Mouse (Mus musculus) gastrocnemius, postnatal 36 days (tissue): ENCODE data around the gene Gm49405. TPM values are rescaled to one million over a fixed set of nuclear protein-coding genes. Genes with fewer than 3 reads are reported as not detected.
A peak's percentile ranks its signal among the peaks of the same experiment; 100 is the strongest.

Experiments
- DNase-seq, 2 experiments: peaks; one replicate each; pipeline ENCODE4 v3.0.0; 2022
- intact Hi-C: fragments of 180-260 bp; cut with DNase I; formaldehyde crosslinking; loops from one replicate; pipeline ENCODE4 v1.15.1; 2025
- total RNA-seq, 2 experiments: library from RNA; stranded (reverse); gene quantifications; 2 replicates each; pipeline ENCODE4 v1.2.3; 2021

Gm49405 gene
- total RNA-seq, 2 experiments from 2014 or later, result 0.13 to 0.20 TPM

- no peak for DNase-seq
- intact Hi-C loops, result no loop called here
Observed at GRCm38 (mm10) chr19:3985261-3985681, 15.2 kb upstream of the Gm49405 start.

GRCm38 (mm10) chr19:3986334-3986733, 14.1 kb upstream of the Gm49405 start, which contains the start of gene Acy3:
TSS of gene Acy3 (plus strand) at chr19:3986570.
- DNase-seq, result peak; percentile 73 to 83
- intact Hi-C loops, result no loop called here

- intact Hi-C loops, result no loop called here
- no peak for DNase-seq
Observed at GRCm38 (mm10) chr19:3988066-3988465, 12.4 kb upstream of the Gm49405 start.

- DNase-seq, result no peak
- intact Hi-C loops, result no loop called here
Observed at GRCm38 (mm10) chr19:3988750-3989149, 11.7 kb upstream of the Gm49405 start.

GRCm38 (mm10) chr19:3990804-3991203, 9.6 kb upstream of the Gm49405 start:
- intact Hi-C loops, result no loop called here
- DNase-seq, result no peak

- DNase-seq, result no peak
- intact Hi-C loops, result no loop called here
Observed at GRCm38 (mm10) chr19:3991562-3991961, 8.9 kb upstream of the Gm49405 start.

- intact Hi-C loops, result no loop called here
- no peak for DNase-seq
Observed at GRCm38 (mm10) chr19:3991966-3992365, 8.5 kb upstream of the Gm49405 start.

- no peak for DNase-seq
- intact Hi-C loops, result no loop called here
Observed at GRCm38 (mm10) chr19:3992416-3992815, 8.0 kb upstream of the Gm49405 start, which contains the start of gene Tbx10. TSS of gene Tbx10 (plus strand) at chr19:3992752.

- no peak for DNase-seq
- intact Hi-C loops, result no loop called here
Observed at GRCm38 (mm10) chr19:3994932-3995331, 5.5 kb upstream of the Gm49405 start.

GRCm38 (mm10) chr19:3995505-3995904, 4.9 kb upstream of the Gm49405 start:
- DNase-seq, result no peak
- intact Hi-C loops, result no loop called here

- intact Hi-C loops, result no loop called here
- DNase-seq, result no peak
Observed at GRCm38 (mm10) chr19:3996106-3996505, 4.3 kb upstream of the Gm49405 start.

- intact Hi-C loops, result no loop called here
- no peak for DNase-seq
Observed at GRCm38 (mm10) chr19:3996747-3997146, 3.7 kb upstream of the Gm49405 start.

GRCm38 (mm10) chr19:3997231-3997630, 3.2 kb upstream of the Gm49405 start:
- intact Hi-C loops, result no loop called here
- DNase-seq, result no peak

- DNase-seq, result no peak
- intact Hi-C loops, result no loop called here
Observed at GRCm38 (mm10) chr19:3998335-3998734, 2.1 kb upstream of the Gm49405 start.

GRCm38 (mm10) chr19:3999121-3999730, 1.2 kb upstream of the Gm49405 start:
- no peak for DNase-seq
- intact Hi-C loops, result no loop called here

GRCm38 (mm10) chr19:4000949-4001525, 611 bp downstream of the Gm49405 start:
- no peak for DNase-seq
- intact Hi-C loops, result no loop called here

GRCm38 (mm10) chr19:4001752-4002151, 1.3 kb downstream of the Gm49405 start:
- DNase-seq, result no peak
- intact Hi-C loops, result no loop called here

- no peak for DNase-seq
Observed at GRCm38 (mm10) chr19:4003112-4003511, 2.7 kb downstream of the Gm49405 start, which contains the start of gene Doc2g. TSS of gene Doc2g (plus strand) at chr19:4003313.

GRCm38 (mm10) chr19:4003641-4004040, 3.2 kb downstream of the Gm49405 start:
- DNase-seq, result no peak
- intact Hi-C loops, result no loop called here

More at GRCm38 (mm10) chr19:4003112-4003511, 2.7 kb downstream of the Gm49405 start, which contains the start of gene Doc2g:
- intact Hi-C loops, result no loop called here

GRCm38 (mm10) chr19:4004331-4004730, 3.9 kb downstream of the Gm49405 start:
- DNase-seq, result peak in 1 of 2 experiments; percentile 13
- intact Hi-C loops, result no loop called here

GRCm38 (mm10) chr19:4005091-4005490, 4.7 kb downstream of the Gm49405 start:
- no peak for DNase-seq
- intact Hi-C loops, result no loop called here

GRCm38 (mm10) chr19:4005971-4006370, 5.5 kb downstream of the Gm49405 start:
- no peak for DNase-seq
- intact Hi-C loops, result no loop called here
